Mouse (Mus musculus) lung, postnatal 0 days (tissue): ENCODE measurements around the gene Ncf2.

Experiments used
- CTCF ChIP-seq: IDR thresholded peaks from 2 replicates; pipeline ENCODE4 v1.5.1; 2016; ENCODE audit warnings: antibody characterized with exemption, mild to moderate bottlenecking
- EP300 ChIP-seq: IDR thresholded peaks from 2 replicates; pipeline ENCODE4 v1.6.1; 2016; ENCODE audit warnings: antibody characterized with exemption, mild to moderate bottlenecking, control low read depth

DNA sequence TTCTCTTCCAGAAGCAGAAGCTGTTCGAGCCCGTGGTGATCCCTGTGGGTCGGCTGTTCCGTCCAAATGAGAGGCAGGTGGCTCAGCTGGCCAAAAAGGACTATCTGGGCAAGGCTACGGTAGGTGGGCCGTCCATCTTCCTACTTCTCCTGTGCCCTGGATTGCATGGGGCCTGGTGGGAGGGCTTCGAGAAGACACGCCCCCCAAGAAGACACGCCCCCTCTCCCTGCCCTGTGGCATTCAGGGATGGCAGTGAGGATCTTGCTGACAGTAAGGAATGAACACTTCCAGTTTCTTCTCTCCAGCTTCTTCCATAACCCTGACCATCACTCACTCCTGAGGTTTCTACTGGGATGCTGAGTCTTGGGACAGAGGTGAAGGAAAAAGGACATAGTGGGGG is 24.2 kb downstream of the Ncf2 start:
- no peak for TF ChIP-seq CTCF
- TF ChIP-seq EP300, result no peak
